7 mouse cellular contexts compared by ENCODE assay signal in genomic region chr11:104230066-104230778, GRCm38 (mm10). TPM values are rescaled to one million over a fixed set of nuclear protein-coding genes. Genes with fewer than 3 reads are reported as not detected.
DNase-seq lines count a peak whose midpoint lies in the region; ATAC-seq and TF ChIP-seq lines count a peak whose summit lies in the region.

No protein-coding gene starts in this region.

- no peak for TF ChIP-seq POLR2A in CH12.LX (IDR thresholded peaks at IDR 0.05; ENCODE audit: low read depth, low read length)
- TF ChIP-seq POLR2A in MEL (IDR thresholded peaks at IDR 0.05; ENCODE audit: control insufficient read depth in 1 of 2, insufficient read depth in 1 of 2, low read depth in 1 of 2, low read length in 2 of 2, poor library complexity in 1 of 2) = no peak

- no peak for TF ChIP-seq RAD21 in CH12.LX (IDR thresholded peaks at IDR 0.05; ENCODE audit: low read depth, low read length)
- no peak for TF ChIP-seq RAD21 in MEL (IDR thresholded peaks at IDR 0.05; ENCODE audit: low read depth, low read length)

- H3K27me3 ChIP-seq in CH12.LX (replicated peaks) (peaks cover 87% of the 10 kb centered on the region), MEL (ENCODE audit: control insufficient read depth in 1 of 2, insufficient read depth in 2 of 2, low read length in 2 of 2) (no peaks in the 10 kb centered on the region; a peak in 2 of 4 replicates)
- H3K27me3 ChIP-seq in heart, embryonic 14.5 days (ENCODE audit: control insufficient read depth, insufficient read depth, low read length) = peaks cover 42% of the 10 kb centered on the region
- peaks cover 4% of the 10 kb centered on the region; the same call in 1 of the 2 replicates for H3K27me3 ChIP-seq in neural tube, embryonic 14.5 days (ENCODE audit: control insufficient read depth, insufficient read depth, low read length)

- dilution Hi-C loops in CH12.LX (cut with MboI; ENCODE audit: extremely low pct_ligation_motif_present, extremely low pct_unique_long_range_greater_than_20kb, low sequenced_read_pairs) = no loop called here

- H3K27ac ChIP-seq in CH12.LX (ENCODE audit: insufficient read depth, low read depth) = no peak overlapping the region
- H3K27ac ChIP-seq in MEL (ENCODE audit: control insufficient read depth, low read depth, low read length) = no peak overlapping the region
- H3K27ac ChIP-seq in heart, embryonic 14.5 days (replicated peaks in 1 of 2; ENCODE audit: control insufficient read depth in 1 of 2, insufficient read depth in 1 of 2, low read depth in 2 of 2, low read length in 2 of 2) = no peak overlapping the region
- H3K27ac ChIP-seq in neural tube, embryonic 14.5 days (ENCODE audit: low read depth, low read length) = peak overlapping the region; percentile 97; the same call in 1 of the 2 replicates

- H3K36me3 ChIP-seq in CH12.LX (replicated peaks in 1 of 2; ENCODE audit: control insufficient read depth in 1 of 2, insufficient read depth in 1 of 2, low read length in 1 of 2) (no peaks in the 10 kb centered on the region), MEL (ENCODE audit: control insufficient read depth in 1 of 2, insufficient read depth in 2 of 2, low read length in 2 of 2) (peaks cover 0 to 3% of the 10 kb centered on the region in 2 experiments; a peak in 2 of 4 replicates)
- no peaks in the 10 kb centered on the region for H3K36me3 ChIP-seq in heart, embryonic 14.5 days (ENCODE audit: control insufficient read depth, insufficient read depth, low read length)
- no peaks in the 10 kb centered on the region for H3K36me3 ChIP-seq in neural tube, embryonic 14.5 days (ENCODE audit: control insufficient read depth, insufficient read depth, low read length)

- H3K4me2 ChIP-seq in CH12.LX (ENCODE audit: insufficient read depth, low read depth, poor library complexity, severe bottlenecking) = peak overlapping the region; percentile 77
- H3K4me2 ChIP-seq in heart, embryonic 14.5 days (ENCODE audit: low read length) = peak overlapping the region; percentile 93
- peak overlapping the region; percentile 61 for H3K4me2 ChIP-seq in neural tube, embryonic 14.5 days (ENCODE audit: low read depth, low read length)

- H3K9ac ChIP-seq in CH12.LX (ENCODE audit: insufficient read depth, low read depth) (peak overlapping the region; percentile 55; the same call in 1 of the 2 replicates), MEL (ENCODE audit: control insufficient read depth, low read depth, low read length, poor library complexity, severe bottlenecking) (peak overlapping the region; percentile 89)
- peak overlapping the region; percentile 79 for H3K9ac ChIP-seq in heart, embryonic 14.5 days (ENCODE audit: low read length)
- H3K9ac ChIP-seq in neural tube, embryonic 14.5 days (replicated peaks; ENCODE audit: low read depth, low read length) = peak overlapping the region; percentile 60; the same call in 1 of the 2 replicates

- DNase-seq in CH12.LX (ENCODE audit: extremely low read depth) = peak; percentile 41
- peak; percentile 73 for DNase-seq in MEL (ENCODE audit: low read depth, low spot score)
- DNase-seq in kidney, postnatal 4 days = peak; percentile 24 to 56
- DNase-seq in layer of hippocampus, adult 9-10 months (ENCODE audit: low spot score) = no peak
- no peak for DNase-seq in left cerebral cortex, adult 11 months (ENCODE audit: low spot score)

- H3K4me1 ChIP-seq in CH12.LX (ENCODE audit: control insufficient read depth in 1 of 2, insufficient read depth in 2 of 2) (peaks cover 10 to 21% of the 10 kb centered on the region in 2 experiments; a peak in 3 of 4 replicates), MEL (ENCODE audit: control insufficient read depth in 1 of 2, insufficient read depth in 2 of 2, low read length in 2 of 2) (peaks cover 0 to 5% of the 10 kb centered on the region in 2 experiments; a peak in 1 of 4 replicates)
- H3K4me1 ChIP-seq in heart, embryonic 14.5 days (ENCODE audit: control insufficient read depth in 2 of 2, insufficient read depth in 2 of 2, low read length in 2 of 2) = peaks cover 2 to 12% of the 10 kb centered on the region in 2 experiments; a peak in 3 of 4 replicates
- peaks cover 9% of the 10 kb centered on the region; the same call in 1 of the 2 replicates for H3K4me1 ChIP-seq in neural tube, embryonic 14.5 days (ENCODE audit: control insufficient read depth, insufficient read depth, low read length)

- in situ Hi-C loops in CH12.LX (cut with MboI; ENCODE audit: low pct_ligation_motif_present, low pct_unique_long_range_greater_than_20kb, low sequenced_read_pairs) = no loop called here

- 13% methylated on average over 9 of the region's 9 CpGs for WGBS in heart, embryonic 14.5 days
- 13% methylated on average over 9 of the region's 9 CpGs for WGBS in neural tube, embryonic 14.5 days

- TF ChIP-seq CTCF in CH12.LX (conservative IDR thresholded peaks at IDR 0.05 in 1 of 2, IDR thresholded peaks at IDR 0.05 in 1 of 2; ENCODE audit: low read depth in 2 of 2, low read length in 2 of 2) (peak in 1 of 2 experiments; percentile 41; a peak in 2 of 4 replicates), MEL (IDR thresholded peaks at IDR 0.05 in 2 of 3, conservative IDR thresholded peaks at IDR 0.05 in 1 of 3; ENCODE audit: control insufficient read depth in 1 of 3, insufficient read depth in 1 of 3, low read depth in 2 of 3, low read length in 3 of 3, poor library complexity in 1 of 3, severe bottlenecking in 1 of 3) (peak in 1 of 3 experiments; percentile 9; a peak in 1 of 6 replicates)

- TF ChIP-seq EP300 in CH12.LX (IDR thresholded peaks at IDR 0.05; ENCODE audit: low read length) (no peak), MEL (IDR thresholded peaks at IDR 0.05; ENCODE audit: low read depth in 1 of 2, low read length in 2 of 2) (no peak)

- H3K79me2 ChIP-seq in CH12.LX (replicated peaks; ENCODE audit: control insufficient read depth, extremely low read depth, insufficient read depth, poor library complexity, severe bottlenecking) = no peaks in the 10 kb centered on the region
- H3K79me2 ChIP-seq in MEL (ENCODE audit: control insufficient read depth, insufficient read depth, low read length, poor library complexity) = peaks cover 2% of the 10 kb centered on the region; the same call in 1 of the 2 replicates

- no peak for ATAC-seq in heart, embryonic 14.5 days (ENCODE audit: insufficient number of reproducible peaks, insufficient read depth, low FRiP score, low read depth)
- ATAC-seq in neural tube, embryonic 14.5 days (ENCODE audit: low read depth) = no peak

- H3K9me3 ChIP-seq in CH12.LX (replicated peaks; ENCODE audit: low read length) = peaks cover 18% of the 10 kb centered on the region
- no peaks in the 10 kb centered on the region for H3K9me3 ChIP-seq in MEL (replicated peaks; ENCODE audit: insufficient read depth, low read length)
- H3K9me3 ChIP-seq in heart, embryonic 14.5 days (ENCODE audit: control insufficient read depth, low read length) = no peaks in the 10 kb centered on the region
- no peaks in the 10 kb centered on the region for H3K9me3 ChIP-seq in neural tube, embryonic 14.5 days (ENCODE audit: control insufficient read depth, low read length)

- H3K4me3 ChIP-seq in CH12.LX (replicated peaks in 1 of 3; ENCODE audit: low read depth in 2 of 3, low read length in 2 of 3, poor library complexity in 1 of 3) (peak overlapping the region; percentile 59 to 75 (median 65)), MEL (ENCODE audit: control insufficient read depth in 1 of 2, insufficient read depth in 1 of 2, low read depth in 2 of 2, low read length in 2 of 2) (peak overlapping the region; percentile 85)
- peak overlapping the region in 1 of 2 experiments; percentile 72; a peak in 3 of 4 replicates for H3K4me3 ChIP-seq in heart, embryonic 14.5 days (ENCODE audit: control insufficient read depth in 1 of 2, insufficient read depth in 1 of 2, low read depth in 1 of 2, low read length in 2 of 2)
- peak overlapping the region; percentile 88 for H3K4me3 ChIP-seq in neural tube, embryonic 14.5 days (ENCODE audit: low read depth, low read length)

TF ChIP-seq in CH12.LX, 34 proteins besides CTCF, POLR2A, EP300 and RAD21 (continues in another document):
- TF ChIP-seq SIN3A (IDR thresholded peaks at IDR 0.05; ENCODE audit: low read length) = 0 out of 2 replicates have a peak, but pooled peaks have one; percentile 44
- 0 out of 2 replicates have a peak, but pooled peaks have one; percentile 13 for TF ChIP-seq MEF2A (IDR thresholded peaks at IDR 0.05; ENCODE audit: borderline replicate concordance, low read depth, low read length)
- 0 out of 2 replicates have a peak, but pooled peaks have one; percentile 16 for TF ChIP-seq BHLHE40 (IDR thresholded peaks at IDR 0.05; ENCODE audit: low read depth, low read length)
- no peak for TF ChIP-seq UBTF (IDR thresholded peaks at IDR 0.05; ENCODE audit: low read depth, low read length)
- TF ChIP-seq PAX5 (IDR thresholded peaks at IDR 0.05; ENCODE audit: low read length) = no peak

TF ChIP-seq in MEL, 35 proteins besides CTCF, POLR2A, EP300 and RAD21 (continues in another document):
- TF ChIP-seq ELF1 (IDR thresholded peaks at IDR 0.05; ENCODE audit: low read depth, low read length) = no peak
- TF ChIP-seq GATA1 (IDR thresholded peaks at IDR 0.05; ENCODE audit: low read depth, low read length) = no peak
- TF ChIP-seq SMC3 (IDR thresholded peaks at IDR 0.05; ENCODE audit: low read depth, low read length) = no peak
- TF ChIP-seq TCF12 (IDR thresholded peaks at IDR 0.05; ENCODE audit: low read depth, low read length) = no peak
- TF ChIP-seq NRF1 (IDR thresholded peaks at IDR 0.05; ENCODE audit: insufficient read depth, low read depth, low read length, poor library complexity, severe bottlenecking) = no peak
- no peak for TF ChIP-seq ZMIZ1 (IDR thresholded peaks at IDR 0.05; ENCODE audit: low read depth, low read length)
- TF ChIP-seq TAL1 (IDR thresholded peaks at IDR 0.05; ENCODE audit: low read length) = no peak

RNA-seq across cellular contexts. Expression of gene Mapt, which starts 1.0 kb away (rescaled TPM):
- 0.29 and 0.64 TPM in 2 replicates for total RNA-seq in CH12.LX (2012; rRNA removed)
- 0.18 and 0.21 TPM in 2 replicates for total RNA-seq in CH12.LX (2014; rRNA removed)
- 1.7 TPM in 2 replicates for polyA plus RNA-seq in CH12.LX (2012; ENCODE audit: insufficient read length, low read depth)
- 0.72 and 0.89 TPM in 2 replicates for total RNA-seq in MEL (2012; rRNA removed)
- 1 to 10 TPM in 1 of 2 experiments, not detected in 1; 1.7 TPM for polyA plus RNA-seq in MEL (2012; ENCODE audit: insufficient read depth in 1 of 2, insufficient read length in 2 of 2, low read depth in 1 of 2, low replicate concordance in 2 of 2, missing spikeins in 1 of 2)
- polyA plus RNA-seq in heart, embryonic 14.5 days (2014; fragmentation: Nextera tagmentation; extraction: Ambion mirVana) = 0.42 and 0.85 TPM in 2 replicates
- 925 and 1,009 TPM in 2 replicates for polyA plus RNA-seq in neural tube, embryonic 14.5 days (2014; fragmentation: Nextera tagmentation; extraction: Ambion mirVana)

RNA-seq across cellular contexts. Expression of gene Sppl2c, which starts 44.1 kb away (rescaled TPM):
- not detected in 2 replicates for total RNA-seq in CH12.LX (2012; rRNA removed)
- total RNA-seq in CH12.LX (2014; rRNA removed) = not detected in 2 replicates
- not detected in 2 replicates for polyA plus RNA-seq in CH12.LX (2012; ENCODE audit: insufficient read length, low read depth)
- not detected in 2 replicates for total RNA-seq in MEL (2012; rRNA removed)
- not detected for polyA plus RNA-seq in MEL (2012; ENCODE audit: insufficient read depth in 1 of 2, insufficient read length in 2 of 2, low read depth in 1 of 2, low replicate concordance in 2 of 2, missing spikeins in 1 of 2)
- polyA plus RNA-seq in heart, embryonic 14.5 days (2014; fragmentation: Nextera tagmentation; extraction: Ambion mirVana) = not detected in 2 replicates
- polyA plus RNA-seq in neural tube, embryonic 14.5 days (2014; fragmentation: Nextera tagmentation; extraction: Ambion mirVana) = not detected in 2 replicates

Comparison
In these comparisons a context has a peak if more than half of its experiments do, and no peak if none do; other contexts are left out.
1. DNase-seq: peak in CH12.LX (single experiment), MEL (single experiment) and kidney, postnatal 4 days (2 of 2); none in layer of hippocampus, adult 9-10 months (single experiment) and left cerebral cortex, adult 11 months (single experiment).
2. RNA of gene Mapt, which starts 1.0 kb away (polyA plus RNA-seq): 925 to 1,009 TPM in neural tube, embryonic 14.5 days; 1.7 TPM in CH12.LX, 1.7 TPM in MEL and 0.42 to 0.85 TPM in heart, embryonic 14.5 days; every median in the first group is over 100 times any median in the second.
3. Of the 35 proteins assayed by ChIP-seq in both MEL and CH12.LX: peak only in MEL: none; only in CH12.LX: BHLHE40, CHD1, ELF1, MEF2A, MXI1, MYC and 3 more; in both: none; in neither: 25; mixed calls (peak in some experiments, not most) for 1.
4. Peak in every context shown above with its lines, with median percentiles within 50 percentile points of each other: H3K4me2 ChIP-seq and H3K9ac ChIP-seq.